Mouse (Mus musculus) megakaryocyte, embryonic 14.5 days (primary cell): ENCODE data around the gene Adad1.

Experiments used
- FLI1 ChIP-seq: IDR thresholded peaks from 2 replicates; pipeline ENCODE4 v1.6.1; 2012; ENCODE audit warnings: low read length, inconsistent platforms, mixed read lengths
- GATA1 ChIP-seq: IDR thresholded peaks from 3 replicates; pipeline ENCODE4 v1.6.1; 2012; ENCODE audit warnings: mixed read lengths, low read length, inconsistent platforms, borderline replicate concordance

DNA sequence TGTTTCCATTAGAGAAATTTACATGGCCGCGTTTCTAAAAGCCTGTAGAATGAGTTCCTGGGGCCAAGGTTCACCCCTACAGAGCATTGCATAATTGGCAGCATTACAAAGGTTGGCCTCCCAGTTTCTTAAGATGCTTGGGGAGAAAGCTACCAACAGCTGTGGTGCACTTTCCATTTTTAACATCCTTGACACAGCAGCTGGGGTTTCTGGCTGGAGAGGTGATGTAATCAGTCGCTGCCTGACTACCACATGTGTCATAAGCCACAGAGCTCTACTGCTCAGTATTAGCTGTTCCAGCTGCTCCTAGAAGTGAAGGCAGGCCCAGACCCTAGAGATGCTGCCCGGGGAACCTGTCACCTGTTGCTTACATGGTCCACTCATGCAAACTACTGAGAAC is 64.9 kb downstream of the Adad1 start:
- TF ChIP-seq GATA1 (no peak), FLI1 (no peak)
